Mouse (Mus musculus): ENCODE results near the gene Repin1. TPM values are rescaled to one million over a fixed set of nuclear protein-coding genes. Genes with fewer than 3 reads are reported as not detected.
"Not testable (repeated sequence)": the region's sequence is repeated elsewhere in the genome, so short reads cannot be mapped to it uniquely, and the experiment has no call there.

Gene Repin1
- polyA plus RNA-seq, 1 experiment from 2014 or later = 25.7 TPM

DNA sequence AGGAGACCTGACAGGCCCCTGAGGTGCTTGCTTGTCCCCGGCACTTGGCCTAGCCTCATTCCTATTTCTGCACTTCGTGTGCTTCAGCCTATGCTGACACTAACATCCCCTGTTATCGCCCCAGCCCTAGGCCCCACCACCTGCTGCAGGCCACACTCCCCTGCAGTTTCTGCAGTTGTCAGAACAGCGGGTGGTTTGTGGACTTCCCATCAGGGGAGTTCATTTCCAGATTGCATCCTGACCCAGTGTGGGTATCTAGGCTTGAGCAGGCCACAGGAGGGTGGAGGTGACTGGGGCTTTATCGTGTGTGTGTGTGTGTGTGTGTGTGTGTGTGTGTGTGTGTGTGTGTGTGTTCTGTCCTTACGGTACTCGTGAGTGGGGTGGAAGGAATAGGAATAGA, 15.8 kb downstream of the Repin1 start:
- WGBS = 63% methylated on average over 7 of the region's 7 CpGs
- H3K27ac ChIP-seq (ENCODE audit: low read length) = no peak overlapping the region
- no peak overlapping the region for H3K9ac ChIP-seq (ENCODE audit: low read length)
- H3K4me1 ChIP-seq (ENCODE audit: control insufficient read depth, insufficient read depth, low read length) = peaks cover 7% of the 10 kb centered on the region; the same call in 1 of the 2 replicates
- H3K27me3 ChIP-seq (ENCODE audit: control insufficient read depth, insufficient read depth, low read length) = no peaks in the 10 kb centered on the region
- H3K9me3 ChIP-seq (replicated peaks; ENCODE audit: control insufficient read depth, low read length) = no peaks in the 10 kb centered on the region
- peaks cover 5% of the 10 kb centered on the region; the same call in 1 of the 2 replicates for H3K36me3 ChIP-seq (ENCODE audit: control insufficient read depth, insufficient read depth, low read length)
- no peak overlapping the region for H3K4me3 ChIP-seq (replicated peaks; ENCODE audit: low read length)
- H3K4me2 ChIP-seq (ENCODE audit: low read depth, low read length) = no peak overlapping the region
- ATAC-seq (ENCODE audit: insufficient read depth, low FRiP score) = no peak

- Histone ChIP-seq H3K36me3 (ENCODE audit: control insufficient read depth, insufficient read depth, low read length) (peaks cover 5% of the 10 kb centered on the region; the same call in 1 of the 2 replicates), H3K27me3 (ENCODE audit: control insufficient read depth, insufficient read depth, low read length) (no peaks in the 10 kb centered on the region), H3K4me3 (replicated peaks; ENCODE audit: low read length) (no peak overlapping the region), H3K27ac (ENCODE audit: low read length) (peak overlapping the region; percentile 38; the same call in 1 of the 2 replicates), H3K4me1 (ENCODE audit: control insufficient read depth, insufficient read depth, low read length) (peaks cover 7% of the 10 kb centered on the region; the same call in 1 of the 2 replicates), H3K9me3 (replicated peaks; ENCODE audit: control insufficient read depth, low read length) (no peaks in the 10 kb centered on the region), H3K9ac (ENCODE audit: low read length) (no peak overlapping the region), H3K4me2 (ENCODE audit: low read depth, low read length) (no peak overlapping the region)
- no peak for ATAC-seq (ENCODE audit: insufficient read depth, low FRiP score)
- WGBS = 29% methylated on average over 3 of the region's 3 CpGs
Observed at GRCm38 (mm10) chr6:48610657-48611056, 17.0 kb downstream of the Repin1 start.

DNA sequence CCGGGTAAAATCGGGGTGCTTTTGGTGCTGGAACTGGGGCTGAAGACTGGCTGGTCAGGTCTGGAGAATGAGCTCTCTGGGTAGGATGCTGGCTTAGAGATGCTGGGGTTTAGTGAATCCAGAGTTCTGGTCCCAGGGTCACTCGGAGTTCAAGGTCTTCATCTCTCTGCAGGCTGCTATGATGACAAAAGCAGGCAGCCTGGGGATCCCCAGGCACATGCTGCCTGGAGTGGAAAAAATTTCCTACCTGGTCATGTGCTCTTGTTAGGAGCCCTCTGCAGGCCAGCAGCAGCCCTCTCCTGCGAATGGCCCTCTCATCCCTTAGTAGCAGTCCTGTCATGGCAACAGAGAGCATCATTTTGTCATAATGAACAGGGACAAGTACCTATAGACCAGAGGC, 19.8 kb downstream of the Repin1 start:
- 86% methylated on average over 4 of the region's 4 CpGs for WGBS

DNA sequence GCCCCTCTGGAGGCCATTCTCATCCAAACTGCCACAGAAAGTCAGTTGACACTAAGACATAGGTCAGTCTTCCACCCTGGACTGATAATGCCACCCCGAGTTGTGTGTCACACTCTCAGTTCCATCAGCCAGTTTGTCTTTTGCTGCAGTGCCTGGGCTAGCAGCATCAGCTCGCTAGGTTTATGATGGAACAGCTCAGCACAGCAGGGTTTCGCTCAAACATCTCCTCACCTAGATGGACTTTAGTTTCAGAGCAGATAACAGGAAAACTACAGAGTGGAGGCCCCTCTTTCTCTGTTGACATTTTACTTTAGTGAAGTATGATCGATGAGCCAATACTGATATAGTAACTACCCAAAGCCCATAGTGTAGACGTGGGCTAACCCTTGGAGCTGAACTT, 21.1 kb downstream of the Repin1 start:
- Histone ChIP-seq H3K36me3 (ENCODE audit: control insufficient read depth, insufficient read depth, low read length) (peaks cover 11% of the 10 kb centered on the region), H3K9ac (ENCODE audit: low read length) (no peak overlapping the region), H3K27me3 (ENCODE audit: control insufficient read depth, insufficient read depth, low read length) (no peaks in the 10 kb centered on the region), H3K4me1 (ENCODE audit: control insufficient read depth, insufficient read depth, low read length) (peaks cover 7% of the 10 kb centered on the region; the same call in 1 of the 2 replicates), H3K27ac (ENCODE audit: low read length) (no peak overlapping the region), H3K4me3 (replicated peaks; ENCODE audit: low read length) (no peak overlapping the region), H3K9me3 (replicated peaks; ENCODE audit: control insufficient read depth, low read length) (no peaks in the 10 kb centered on the region), H3K4me2 (ENCODE audit: low read depth, low read length) (no peak overlapping the region)
- no peak for ATAC-seq (ENCODE audit: insufficient read depth, low FRiP score)
- WGBS = 88% methylated on average over 5 of the region's 5 CpGs

More for the DNA sequence above, 19.8 kb downstream of the Repin1 start:
- no peaks in the 10 kb centered on the region for H3K27me3 ChIP-seq (ENCODE audit: control insufficient read depth, insufficient read depth, low read length)
- H3K9ac ChIP-seq (ENCODE audit: low read length) = no peak overlapping the region
- peaks cover 5% of the 10 kb centered on the region; the same call in 1 of the 2 replicates for H3K36me3 ChIP-seq (ENCODE audit: control insufficient read depth, insufficient read depth, low read length)
- H3K4me1 ChIP-seq (ENCODE audit: control insufficient read depth, insufficient read depth, low read length) = peaks cover 7% of the 10 kb centered on the region; the same call in 1 of the 2 replicates
- no peak overlapping the region for H3K4me2 ChIP-seq (ENCODE audit: low read depth, low read length)
- no peaks in the 10 kb centered on the region for H3K9me3 ChIP-seq (replicated peaks; ENCODE audit: control insufficient read depth, low read length)
- no peak overlapping the region for H3K4me3 ChIP-seq (replicated peaks; ENCODE audit: low read length)
- no peak for ATAC-seq (ENCODE audit: insufficient read depth, low FRiP score)
- H3K27ac ChIP-seq (ENCODE audit: low read length) = no peak overlapping the region

DNA sequence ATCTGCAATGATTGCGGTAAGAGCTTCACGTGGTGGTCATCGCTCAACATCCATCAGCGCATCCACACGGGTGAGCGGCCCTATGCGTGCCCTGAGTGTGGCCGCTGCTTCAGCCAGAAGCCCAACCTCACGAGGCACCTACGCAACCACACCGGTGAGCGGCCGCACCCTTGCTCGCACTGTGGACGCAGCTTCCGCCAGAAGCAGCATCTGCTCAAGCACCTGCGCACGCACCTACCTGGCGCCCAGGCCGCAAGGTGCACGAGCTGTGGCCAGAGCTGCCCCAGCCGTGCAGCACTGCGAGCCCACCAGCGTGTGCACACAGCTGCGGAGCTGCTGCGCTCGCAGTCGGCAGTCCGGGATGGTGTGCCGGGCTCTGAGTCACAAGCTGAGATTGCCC, 26.3 kb downstream of the Repin1 start:
- no peak overlapping the region for H3K9ac ChIP-seq (ENCODE audit: low read length)
- H3K9me3 ChIP-seq (replicated peaks; ENCODE audit: control insufficient read depth, low read length) = no peaks in the 10 kb centered on the region
- no peak overlapping the region for H3K4me2 ChIP-seq (ENCODE audit: low read depth, low read length)
- no peak overlapping the region for H3K4me3 ChIP-seq (replicated peaks; ENCODE audit: low read length)
- H3K27ac ChIP-seq (ENCODE audit: low read length) = no peak overlapping the region
- peaks cover 10% of the 10 kb centered on the region for H3K36me3 ChIP-seq (ENCODE audit: control insufficient read depth, insufficient read depth, low read length)
- H3K4me1 ChIP-seq (ENCODE audit: control insufficient read depth, insufficient read depth, low read length) = no peaks in the 10 kb centered on the region
- ATAC-seq (ENCODE audit: insufficient read depth, low FRiP score) = no peak
- no peaks in the 10 kb centered on the region for H3K27me3 ChIP-seq (ENCODE audit: control insufficient read depth, insufficient read depth, low read length)
- 92% methylated on average over 30 of the region's 30 CpGs for WGBS

DNA sequence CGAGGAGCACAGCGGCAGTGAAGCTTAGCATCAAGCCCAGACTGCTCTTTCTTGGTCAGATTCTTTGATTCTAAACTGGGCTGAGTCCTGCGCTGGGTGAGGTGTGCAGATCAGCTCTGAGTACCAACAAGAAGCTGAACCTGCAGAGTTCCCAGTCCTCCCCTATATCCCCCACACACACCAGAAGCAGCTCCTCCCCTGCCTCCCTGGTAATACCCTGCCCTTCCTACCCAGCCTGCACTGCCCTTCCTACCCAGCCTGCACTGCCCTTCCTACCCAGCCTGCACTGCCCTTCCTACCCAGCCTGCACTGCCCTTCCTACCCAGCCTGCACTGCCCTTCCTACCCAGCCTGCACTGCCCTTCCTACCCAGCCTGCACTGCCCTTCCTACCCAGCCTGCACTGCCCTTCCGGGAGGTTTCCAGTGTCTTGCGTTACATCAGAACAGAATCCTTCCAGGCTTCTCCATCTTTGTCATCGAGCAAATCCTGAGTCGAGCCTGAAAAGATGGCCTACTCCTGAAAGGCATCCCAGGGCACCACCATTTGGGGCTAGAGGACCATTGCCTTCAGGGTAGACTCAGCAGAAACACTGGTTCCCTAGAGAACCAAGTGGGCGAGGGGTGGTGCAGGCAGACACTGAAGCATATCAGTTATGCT, 28.6 kb downstream of the Repin1 start:
- not testable (repeated sequence) for H3K27ac ChIP-seq (ENCODE audit: low read length); ATAC-seq (ENCODE audit: insufficient read depth, low FRiP score); H3K4me3 ChIP-seq (replicated peaks; ENCODE audit: low read length); H3K4me1 ChIP-seq (ENCODE audit: control insufficient read depth, insufficient read depth, low read length); H3K4me2 ChIP-seq (ENCODE audit: low read depth, low read length); H3K9me3 ChIP-seq (replicated peaks; ENCODE audit: control insufficient read depth, low read length); H3K9ac ChIP-seq (ENCODE audit: low read length)
- Histone ChIP-seq H3K36me3 (ENCODE audit: control insufficient read depth, insufficient read depth, low read length) (peaks cover 10% of the 10 kb centered on the region), H3K27me3 (ENCODE audit: control insufficient read depth, insufficient read depth, low read length) (peaks cover 17% of the 10 kb centered on the region; the same call in 1 of the 2 replicates)
- WGBS = 83% methylated on average over 8 of the region's 8 CpGs

DNA sequence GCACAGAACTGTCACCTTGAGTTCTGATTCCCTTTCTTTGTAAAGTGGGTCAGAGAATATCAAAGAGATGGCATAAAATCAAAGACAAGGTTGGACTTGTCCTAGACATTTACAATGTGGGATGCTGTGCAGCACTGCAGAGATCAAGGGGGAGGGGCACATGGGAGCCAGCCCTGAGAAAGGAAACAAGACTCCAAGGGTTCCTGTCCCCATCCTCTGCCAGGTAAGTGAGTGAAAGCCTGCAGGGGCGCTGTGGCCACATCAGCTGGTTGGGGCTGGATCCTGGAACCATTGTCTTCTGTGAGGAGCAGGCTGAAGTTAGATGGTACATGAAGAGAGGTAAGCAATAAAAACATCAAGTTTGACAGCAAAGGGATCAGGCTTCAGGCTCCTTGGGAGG, 29.8 kb downstream of the Repin1 start:
- Histone ChIP-seq H3K36me3 (ENCODE audit: control insufficient read depth, insufficient read depth, low read length) (peaks cover 10% of the 10 kb centered on the region), H3K27ac (ENCODE audit: low read length) (no peak overlapping the region), H3K4me2 (ENCODE audit: low read depth, low read length) (no peak overlapping the region), H3K4me1 (ENCODE audit: control insufficient read depth, insufficient read depth, low read length) (0 out of 2 replicates have a peak, but pooled peaks cover 3% of the 10 kb centered on the region), H3K4me3 (replicated peaks; ENCODE audit: low read length) (no peak overlapping the region), H3K9me3 (replicated peaks; ENCODE audit: control insufficient read depth, low read length) (no peaks in the 10 kb centered on the region), H3K9ac (ENCODE audit: low read length) (no peak overlapping the region), H3K27me3 (ENCODE audit: control insufficient read depth, insufficient read depth, low read length) (peaks cover 27% of the 10 kb centered on the region)
- WGBS = 32% methylated on average over 1 of the region's 1 CpGs
- ATAC-seq (ENCODE audit: insufficient read depth, low FRiP score) = no peak

GRCm38 (mm10) chr6:48626464-48626863, 32.8 kb downstream of the Repin1 start, which contains the start of gene AI854703:
Gene AI854703 (plus strand): TSS chr6:48626764.
- no peak for ATAC-seq (ENCODE audit: insufficient read depth, low FRiP score)
- peaks cover 11% of the 10 kb centered on the region for H3K4me1 ChIP-seq (ENCODE audit: control insufficient read depth, insufficient read depth, low read length)
- H3K9ac ChIP-seq (ENCODE audit: low read length) = peak within 1 kb of the TSS; percentile 64
- H3K9me3 ChIP-seq (replicated peaks; ENCODE audit: control insufficient read depth, low read length) = no peaks in the 10 kb centered on the region
- H3K4me3 ChIP-seq (replicated peaks; ENCODE audit: low read length) = peak within 1 kb of the TSS; percentile 51
- H3K27me3 ChIP-seq (ENCODE audit: control insufficient read depth, insufficient read depth, low read length) = peaks cover 40% of the 10 kb centered on the region
- no peaks in the 10 kb centered on the region for H3K36me3 ChIP-seq (ENCODE audit: control insufficient read depth, insufficient read depth, low read length)
- peak within 1 kb of the TSS; percentile 96 for H3K4me2 ChIP-seq (ENCODE audit: low read depth, low read length)
- no peak within 1 kb of the TSS for H3K27ac ChIP-seq (ENCODE audit: low read length)
- WGBS = 37% methylated on average over 8 of the region's 8 CpGs

DNA sequence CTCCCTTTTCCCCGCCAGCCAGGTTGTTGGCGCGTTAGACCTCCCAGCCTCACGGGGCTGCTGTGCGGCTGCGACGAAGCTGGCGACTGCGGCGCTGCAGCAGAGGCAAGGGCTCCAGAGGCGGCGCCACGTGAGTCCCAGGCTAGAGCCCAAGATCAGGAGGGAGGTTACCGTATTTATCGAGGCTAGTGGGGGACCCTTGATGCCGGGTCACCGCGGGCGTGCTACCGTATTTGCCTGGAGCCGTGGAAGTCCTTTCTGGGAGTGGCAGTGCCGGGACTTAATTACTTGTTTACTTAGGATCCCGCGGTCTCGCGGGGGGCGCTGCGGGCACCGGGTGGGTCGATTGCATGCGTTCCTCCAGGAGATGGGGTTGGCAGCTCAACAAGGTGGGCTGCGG, 33.3 kb downstream of the Repin1 start:
- Histone ChIP-seq H3K27me3 (ENCODE audit: control insufficient read depth, insufficient read depth, low read length) (peaks cover 40% of the 10 kb centered on the region), H3K4me2 (ENCODE audit: low read depth, low read length) (peak overlapping the region; percentile 96), H3K36me3 (ENCODE audit: control insufficient read depth, insufficient read depth, low read length) (no peaks in the 10 kb centered on the region), H3K9ac (ENCODE audit: low read length) (peak overlapping the region; percentile 64), H3K4me1 (ENCODE audit: control insufficient read depth, insufficient read depth, low read length) (peaks cover 11% of the 10 kb centered on the region), H3K4me3 (replicated peaks; ENCODE audit: low read length) (peak overlapping the region; percentile 51), H3K27ac (ENCODE audit: low read length) (no peak overlapping the region), H3K9me3 (replicated peaks; ENCODE audit: control insufficient read depth, low read length) (no peaks in the 10 kb centered on the region)
- under 1% methylated on average over 32 of the region's 32 CpGs for WGBS
- no peak for ATAC-seq (ENCODE audit: insufficient read depth, low FRiP score)
